Mouse (Mus musculus) embryonic fibroblast, embryonic 13.5 days (primary cell): ENCODE measurements around the gene Gm21976.

Experiments used
- CTCF ChIP-seq: IDR thresholded peaks from 2 replicates; pipeline ENCODE4 v1.5.1; 2011; ENCODE audit warnings: mild to moderate bottlenecking, control low read depth, low read length, moderate library complexity, borderline replicate concordance; ENCODE audit not compliant: insufficient read depth
- POLR2A ChIP-seq: IDR thresholded peaks from 2 replicates; pipeline ENCODE4 v1.6.1; 2011; ENCODE audit warnings: low read depth, mild to moderate bottlenecking, control low read depth, low read length, moderate library complexity

- no peak for TF ChIP-seq POLR2A
- no peak for TF ChIP-seq CTCF
Observed at GRCm38 (mm10) chr13:98306852-98307475, 27.3 kb downstream of the Gm21976 start.
